Mouse (Mus musculus) monocyte, adult 2 months (primary cell): ENCODE results near the gene Kras.

Source experiments
- DNase-seq, 2 experiments: peaks; one replicate each; pipeline ENCODE4 v3.0.0; 2022; ENCODE audit warnings: low spot score in 2 of 2, low read depth in 1 of 2

Gene Kras

DNA sequence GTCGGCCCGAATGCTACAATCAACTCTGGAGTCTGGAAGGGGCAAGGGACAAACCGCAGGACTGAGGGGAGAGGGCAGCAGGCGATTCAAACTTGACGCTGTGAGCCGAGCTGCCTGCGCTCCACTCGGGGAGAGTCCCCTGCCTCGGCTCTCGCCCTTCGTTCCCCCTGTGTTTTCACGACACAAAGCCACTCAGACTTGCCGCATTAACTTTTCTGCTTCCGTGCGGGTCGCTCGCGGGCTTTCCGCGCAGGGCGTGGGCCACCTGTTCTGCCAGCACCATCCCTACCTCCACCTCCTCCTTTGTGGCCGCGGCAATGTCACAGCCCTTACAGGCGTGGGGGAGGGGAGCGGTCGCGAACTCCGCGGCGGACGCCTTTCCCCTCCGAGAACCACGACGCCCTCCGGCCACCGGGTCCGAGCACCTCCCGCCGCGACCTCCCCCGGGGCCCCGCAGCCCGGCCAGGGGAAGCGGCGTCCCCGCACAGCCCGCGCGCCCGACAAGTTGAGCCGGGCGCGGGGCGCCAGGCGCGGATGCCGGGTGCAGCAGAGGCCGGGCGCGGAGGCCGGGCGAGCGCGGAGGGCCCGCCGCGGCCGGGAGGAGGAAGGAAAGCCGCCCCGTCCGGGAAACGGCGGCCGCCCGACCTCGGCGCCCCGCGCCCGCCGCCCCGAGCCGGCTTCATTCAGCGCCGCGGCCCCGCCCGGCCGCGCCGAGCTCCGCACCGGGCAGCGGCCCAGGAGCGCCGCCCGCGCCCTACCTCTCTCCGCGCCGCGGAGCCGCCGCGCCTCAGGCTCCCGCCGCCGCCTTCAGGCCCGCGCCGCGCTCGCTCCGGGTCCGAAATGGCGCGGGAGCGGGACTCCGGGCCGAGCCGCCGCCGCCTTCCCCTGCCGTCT, 501 bp downstream of the Kras start:
- DNase-seq: peak in 1 of 2 experiments; percentile 45

DNA sequence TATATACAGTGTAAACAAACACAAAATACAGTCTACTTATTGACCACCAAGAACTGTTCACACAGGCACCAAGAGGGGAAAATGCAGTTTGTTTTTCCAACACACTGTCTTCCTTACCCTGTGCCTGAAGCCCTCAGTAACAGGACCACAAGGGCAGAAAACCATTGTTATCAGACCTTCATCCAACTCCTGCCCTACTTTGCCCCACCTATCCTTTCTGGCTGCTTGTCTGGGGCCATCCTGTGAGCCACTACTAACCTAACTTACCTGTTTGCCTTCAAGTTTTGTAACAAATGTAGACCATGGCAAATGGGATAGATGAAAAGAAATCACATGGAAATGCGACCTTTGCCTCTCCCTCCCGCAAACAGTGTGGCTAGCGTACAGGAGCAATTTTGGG, 2.2 kb downstream of the Kras start:
- no peak for DNase-seq

DNA sequence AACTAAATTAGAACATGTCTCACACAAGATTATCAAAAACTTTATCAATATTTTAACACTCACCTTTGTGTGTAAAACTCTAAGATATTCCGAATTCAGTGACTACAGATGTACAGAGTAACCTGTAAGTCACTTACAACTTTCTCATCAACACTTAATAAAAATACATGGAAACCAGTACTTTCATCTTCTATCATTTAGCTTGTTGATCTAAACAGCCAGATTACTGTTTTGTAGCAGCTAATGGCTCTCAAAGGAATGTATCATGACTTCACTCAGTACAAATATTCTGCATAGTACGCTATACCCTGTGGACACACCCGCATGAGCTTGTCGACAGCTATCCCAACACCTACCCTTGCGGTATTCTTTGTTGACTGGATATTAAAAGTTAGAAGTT, 3.2 kb downstream of the Kras start:
- DNase-seq: no peak

DNA sequence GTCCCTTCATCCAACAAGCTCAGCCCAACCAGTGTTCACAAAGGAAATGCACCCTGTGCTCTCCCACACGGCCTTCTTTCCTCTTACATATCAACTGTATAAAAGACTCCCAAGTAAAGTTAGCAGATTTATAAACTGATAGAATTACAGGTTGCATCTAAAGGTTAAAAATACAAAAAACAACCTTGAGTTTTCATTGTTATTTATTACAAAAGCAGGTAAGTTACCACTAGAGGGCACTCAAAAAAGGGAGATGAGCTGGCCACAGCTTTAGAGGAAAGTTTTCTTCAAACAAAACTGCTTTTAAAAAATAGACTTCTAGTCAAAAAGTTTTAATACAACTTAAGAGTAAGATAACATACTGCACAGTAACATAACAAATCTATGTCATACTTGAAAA, 7.5 kb downstream of the Kras start:
- no peak for DNase-seq

DNA sequence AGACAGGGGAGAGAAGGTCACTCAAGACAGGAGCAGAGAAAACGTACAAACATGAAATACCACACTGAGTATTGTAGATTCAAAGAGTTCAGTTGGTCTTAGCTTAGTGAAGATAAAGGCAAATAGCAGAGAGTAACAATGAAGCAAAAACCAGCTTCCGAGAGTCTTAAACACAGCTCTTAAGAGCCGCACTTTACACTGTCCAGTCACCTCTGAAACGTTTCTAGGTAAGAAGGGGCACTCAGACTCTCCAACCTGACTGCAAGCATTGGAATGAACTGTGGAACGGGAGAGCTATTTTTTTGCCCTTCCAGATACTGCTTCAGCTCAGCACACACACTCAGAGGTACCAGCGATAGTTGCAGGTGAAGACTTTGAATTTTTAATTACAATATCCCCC, 9.8 kb downstream of the Kras start:
- DNase-seq: no peak

DNA sequence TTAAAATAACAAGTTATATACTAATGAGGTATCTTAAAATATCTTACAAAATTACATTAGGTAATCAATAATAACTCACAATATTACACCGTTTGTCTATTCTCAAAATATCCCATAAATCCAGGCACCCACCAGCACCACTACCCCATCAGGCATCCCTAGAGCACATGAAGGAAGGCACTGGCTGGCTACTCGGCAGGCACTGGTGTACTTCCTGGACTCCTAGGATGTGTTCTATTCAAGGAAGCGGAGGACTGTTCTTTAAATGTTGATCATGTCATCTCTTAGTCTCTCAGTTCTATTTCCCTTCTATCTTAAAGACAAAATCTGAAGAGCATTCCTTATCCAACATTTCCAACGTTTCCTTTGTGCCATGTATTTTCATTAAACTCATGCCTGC, 12.9 kb downstream of the Kras start:
- DNase-seq: no peak

DNA sequence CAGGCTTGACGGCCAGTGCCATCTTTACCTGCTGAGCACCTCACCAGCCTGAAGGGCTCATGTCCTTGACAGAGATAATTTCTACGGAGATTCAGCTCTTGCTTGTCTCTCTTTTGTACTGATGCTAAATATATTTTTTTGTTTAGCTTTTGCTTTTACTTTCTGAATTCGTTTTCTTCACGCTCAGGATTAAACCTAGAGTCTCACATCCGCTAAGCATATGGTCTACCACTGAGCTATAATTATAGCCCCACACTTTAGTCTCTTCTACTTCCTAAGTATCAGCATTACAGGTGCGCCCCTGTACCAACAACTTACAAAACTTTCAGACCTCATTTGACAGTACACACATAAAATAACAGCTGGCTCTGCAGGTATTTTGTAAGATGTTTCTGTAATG, 14.7 kb downstream of the Kras start:
- DNase-seq: no peak

DNA sequence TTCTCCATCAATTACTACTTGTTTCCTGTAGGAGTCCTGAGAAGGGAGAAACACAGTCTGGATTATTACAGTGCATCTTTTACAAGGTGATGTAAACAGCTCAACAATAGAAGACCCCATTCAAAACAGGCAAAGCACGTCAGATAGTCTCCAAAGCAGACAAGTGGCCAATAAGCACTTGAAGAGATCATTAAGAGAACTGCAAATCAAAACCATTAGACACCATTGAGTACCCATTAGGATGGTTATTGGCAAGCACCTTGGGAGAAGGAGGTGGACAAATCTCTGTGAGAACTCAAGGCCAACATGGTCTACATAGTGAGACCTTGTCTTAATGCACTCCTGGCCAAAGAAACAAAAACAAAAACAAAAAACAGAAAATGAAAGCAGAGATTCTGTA, 15.6 kb downstream of the Kras start:
- no peak for DNase-seq

DNA sequence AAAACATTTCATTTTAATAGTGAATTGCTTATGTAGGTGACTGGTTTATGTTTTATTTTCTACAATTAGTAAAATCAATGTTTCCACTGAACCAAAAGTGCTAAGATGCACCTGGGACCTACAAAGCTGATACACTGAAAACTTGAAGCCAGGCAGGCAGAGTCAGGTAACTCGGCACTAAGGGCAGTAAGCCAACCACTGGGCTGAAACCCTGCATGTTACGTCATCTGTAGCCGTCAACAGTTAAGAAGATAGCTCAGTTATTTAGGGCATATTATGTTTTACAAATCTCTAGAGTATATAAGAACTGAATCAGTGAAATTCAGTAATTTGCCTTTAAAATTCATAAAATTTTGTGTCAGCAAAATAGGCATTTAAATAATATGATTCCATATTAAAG, 23.7 kb downstream of the Kras start:
- no peak for DNase-seq

DNA sequence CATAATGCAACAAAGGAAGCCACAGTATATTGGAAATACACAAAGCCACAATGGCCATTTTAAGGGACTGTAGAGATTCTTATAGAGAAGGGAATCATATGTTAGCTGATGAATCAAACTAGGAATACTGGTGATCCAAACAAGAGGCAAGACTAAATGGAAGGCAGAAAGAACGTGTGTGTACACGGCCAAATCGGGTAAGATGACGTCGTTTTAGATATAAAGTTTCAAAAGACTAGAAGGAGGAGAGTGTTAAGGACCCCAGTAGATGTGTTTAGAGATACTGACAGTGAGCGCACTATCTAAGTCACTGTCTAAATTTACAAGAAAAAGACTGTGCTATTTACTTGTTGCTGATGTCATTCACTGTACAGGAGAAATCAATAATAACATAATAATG, 25.8 kb downstream of the Kras start:
- no peak for DNase-seq

DNA sequence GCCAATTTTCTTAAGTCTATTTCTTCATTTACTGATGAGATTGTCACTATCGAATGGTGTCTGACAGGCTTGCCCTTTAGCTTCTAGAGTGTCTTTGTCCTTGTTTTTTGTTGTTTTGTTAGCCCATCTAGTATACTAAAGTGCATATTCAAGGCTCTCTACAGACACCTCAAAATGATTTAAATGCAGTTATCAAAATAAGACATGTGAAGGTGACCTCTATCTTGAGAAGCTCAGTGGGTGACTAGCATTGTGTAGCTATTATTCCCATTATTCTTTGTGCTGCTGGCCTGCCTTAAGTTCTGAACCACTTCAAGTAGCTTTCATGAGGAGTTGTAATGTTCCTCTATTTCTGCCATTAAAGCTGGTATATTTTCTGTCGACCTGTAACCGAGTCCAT, 34.2 kb downstream of the Kras start:
- DNase-seq: no peak

DNA sequence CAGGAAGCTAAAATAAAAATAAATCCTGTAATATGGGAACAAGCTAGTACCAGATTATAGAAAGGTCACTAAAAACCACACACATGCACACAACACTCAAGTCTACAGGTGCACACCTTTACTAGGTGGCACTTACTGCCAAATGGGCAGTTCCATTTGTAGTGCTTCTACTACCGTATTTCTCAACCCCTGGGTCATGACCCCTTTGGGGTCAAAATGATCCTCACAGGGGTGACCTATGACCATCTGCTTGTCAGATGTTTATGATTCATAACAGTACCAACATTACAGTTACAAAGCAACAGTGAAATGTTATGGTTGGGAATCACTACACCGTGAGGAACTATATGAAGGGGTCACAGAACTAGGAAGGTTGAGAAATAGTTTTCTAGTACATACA, 36.1 kb downstream of the Kras start:
- no peak for DNase-seq

DNA sequence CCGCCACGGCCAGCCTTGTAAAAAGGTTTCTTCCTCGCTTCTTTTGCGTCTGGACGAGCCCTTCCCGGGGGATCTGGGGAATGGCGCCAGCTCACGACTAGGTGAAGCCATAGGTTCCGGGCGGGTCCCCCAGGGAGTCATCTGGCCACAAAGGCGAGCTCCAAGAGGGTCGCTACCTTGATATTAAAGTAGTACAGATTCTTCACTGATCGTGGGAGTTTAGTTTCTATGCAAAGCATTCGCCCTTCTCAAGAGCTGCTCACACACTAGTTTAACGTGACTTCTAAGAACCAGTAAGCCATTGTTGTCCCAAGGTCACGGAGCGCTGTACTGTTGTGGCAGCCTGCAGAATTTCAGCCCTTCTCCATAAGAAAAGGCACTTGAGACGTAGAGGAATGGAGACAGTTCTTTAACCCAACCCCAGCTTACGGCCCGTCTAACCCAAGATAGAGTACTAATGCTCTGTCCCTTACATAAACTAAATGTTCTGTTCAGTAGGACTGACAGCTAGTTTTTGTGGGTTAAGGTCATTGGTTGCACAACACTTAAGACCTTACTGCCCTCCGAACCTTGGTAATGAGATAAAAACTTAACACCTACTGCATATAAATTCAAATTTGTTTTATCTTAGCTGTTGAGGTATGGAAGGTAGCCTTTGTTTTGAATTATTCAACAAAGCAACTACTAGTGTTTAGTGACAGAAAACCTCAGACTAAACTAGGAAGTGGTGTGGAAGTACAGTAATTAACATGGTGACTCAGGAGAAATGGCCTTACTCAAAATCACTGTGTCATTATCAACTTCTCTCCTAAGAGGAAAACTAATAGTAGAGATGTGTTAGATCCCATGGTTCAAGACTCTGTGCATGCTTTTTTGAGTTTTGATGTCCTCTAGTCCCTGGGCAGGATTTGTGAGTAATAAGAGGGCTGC, 38.4 kb downstream of the Kras start:
- no peak for DNase-seq

DNA sequence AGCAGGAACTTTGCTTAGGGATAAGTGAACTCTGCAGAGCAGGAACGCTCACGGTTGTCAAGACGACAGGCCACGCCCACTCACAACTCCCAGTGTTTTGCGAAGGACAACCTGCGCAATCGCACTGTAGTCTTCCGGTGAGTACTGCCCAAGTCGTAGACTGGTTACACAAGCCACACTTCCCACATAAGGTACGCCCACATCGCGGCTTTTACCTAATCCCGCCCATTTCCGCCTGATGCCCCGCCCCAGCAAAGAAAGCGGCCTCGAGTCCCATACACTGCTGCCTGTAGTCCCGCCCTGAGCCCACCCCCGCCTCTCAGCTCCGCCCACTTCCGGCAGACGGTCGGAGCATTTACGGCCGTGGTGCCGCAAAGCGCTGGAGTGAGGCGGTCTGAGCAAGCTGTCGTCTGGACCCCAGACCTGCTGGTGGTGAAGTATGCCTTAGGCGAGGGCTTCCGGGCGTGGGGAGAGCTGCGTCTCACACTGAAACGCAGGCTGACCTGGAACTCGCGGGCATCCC, 39.2 kb downstream of the Kras start, which contains the start of the genes Casc1 and Etfrf1:
Gene Casc1, minus strand, starts transcription at position 190 of the 523 bp plus-strand sequence.
Gene Etfrf1, plus strand, starts transcription at position 319 of the 523 bp plus-strand sequence.
- peak; percentile 97 for DNase-seq

DNA sequence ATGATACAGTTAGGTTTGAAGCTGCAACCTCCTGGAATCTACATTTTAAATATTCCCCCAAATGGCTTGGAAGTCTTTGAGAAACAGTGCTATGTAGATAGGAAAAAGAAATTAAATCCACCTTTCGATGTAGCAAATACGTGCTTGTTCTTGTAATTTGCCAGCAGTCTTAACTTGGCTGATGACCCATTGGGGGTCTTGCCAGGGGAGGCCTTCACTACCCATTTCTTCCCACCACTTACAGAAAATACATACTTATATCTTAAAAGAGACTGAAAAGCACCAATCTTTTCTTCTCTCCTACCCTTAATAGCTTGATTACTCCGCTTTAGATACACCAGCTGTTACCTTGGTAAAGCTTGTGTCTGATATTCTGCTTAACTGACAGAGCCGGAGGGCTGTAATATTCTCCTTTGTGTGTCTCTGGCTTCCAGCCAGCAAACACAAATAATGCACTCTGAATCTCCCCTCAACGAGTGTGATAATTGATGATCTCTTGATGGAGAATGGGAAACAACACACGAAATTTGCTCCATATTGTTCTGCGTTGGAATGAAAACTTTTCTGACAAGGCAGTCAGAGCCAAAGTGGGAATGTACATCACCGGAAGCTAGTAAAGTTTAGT, 39.9 kb downstream of the Kras start:
- no peak for DNase-seq

DNA sequence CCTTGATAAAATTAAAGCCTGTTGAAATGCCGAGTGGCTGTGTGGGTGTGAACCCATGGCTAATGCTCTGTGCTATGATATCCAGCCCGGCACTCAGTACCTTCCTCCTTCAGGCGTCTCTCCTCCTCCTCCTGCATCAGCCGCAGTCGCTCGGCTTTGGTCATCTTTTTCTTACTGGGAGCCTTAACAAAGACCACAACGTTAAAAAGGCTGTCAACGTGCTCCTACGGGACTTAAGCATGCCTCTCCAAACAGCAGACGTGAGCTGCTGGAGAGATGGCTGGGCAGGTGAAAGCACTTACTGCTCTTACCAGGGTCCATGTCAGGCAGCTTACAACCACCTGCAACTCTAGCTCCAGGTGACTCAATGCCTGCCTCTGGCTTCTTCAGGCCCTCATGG, 44.9 kb downstream of the Kras start:
- DNase-seq: no peak

DNA sequence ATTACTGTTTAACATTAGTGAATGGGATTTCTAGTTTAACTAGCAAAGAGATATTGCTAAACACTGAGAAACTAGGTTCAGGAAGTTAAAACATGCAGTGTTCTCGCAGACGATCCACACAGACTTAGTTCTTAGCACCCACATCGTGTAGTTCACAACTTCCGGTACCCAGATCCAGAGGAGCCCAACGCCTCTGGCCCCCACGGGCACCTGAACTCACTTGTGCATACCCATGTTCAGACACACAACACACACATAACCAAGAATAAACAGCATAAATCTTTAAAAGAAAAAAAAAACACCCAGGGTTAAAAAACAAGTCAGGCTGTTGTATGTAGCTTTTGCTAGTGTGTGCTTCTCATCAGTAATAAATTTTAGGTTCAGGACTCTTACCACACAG, 45.6 kb downstream of the Kras start:
- DNase-seq: no peak

DNA sequence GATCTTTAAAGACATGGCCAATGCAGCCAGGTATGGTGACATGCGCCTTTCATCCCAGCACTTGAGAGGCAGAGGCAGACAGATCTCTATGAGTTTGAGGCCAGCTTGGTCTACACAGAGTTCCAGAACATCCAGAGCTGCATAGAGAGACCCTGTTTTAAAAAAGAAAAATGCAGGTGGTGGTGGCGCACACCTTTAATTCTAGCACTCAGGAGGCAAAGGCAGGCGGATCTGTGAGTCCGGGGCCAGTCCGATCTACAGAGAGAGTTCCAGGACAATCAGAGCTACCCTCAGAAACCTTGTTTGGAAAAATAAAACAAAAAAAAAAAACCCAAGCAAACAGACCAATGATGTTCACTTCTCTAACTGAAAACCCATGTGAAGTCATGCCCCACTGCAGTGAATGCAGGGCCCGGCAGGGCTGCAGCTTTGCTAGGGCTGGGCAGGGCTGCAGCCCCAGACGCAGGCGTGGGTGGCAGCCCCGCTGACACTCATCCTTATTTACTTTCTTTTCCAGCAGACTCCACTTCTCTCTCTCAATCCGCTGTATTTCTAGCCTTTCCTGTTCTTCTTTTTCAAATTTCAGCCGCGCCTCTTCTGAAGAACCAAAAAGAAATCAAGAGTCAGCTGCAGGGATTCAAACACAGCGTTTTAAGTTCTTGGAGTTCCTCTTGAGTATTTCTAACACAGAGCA, 47.5 kb downstream of the Kras start:
- DNase-seq: no peak

DNA sequence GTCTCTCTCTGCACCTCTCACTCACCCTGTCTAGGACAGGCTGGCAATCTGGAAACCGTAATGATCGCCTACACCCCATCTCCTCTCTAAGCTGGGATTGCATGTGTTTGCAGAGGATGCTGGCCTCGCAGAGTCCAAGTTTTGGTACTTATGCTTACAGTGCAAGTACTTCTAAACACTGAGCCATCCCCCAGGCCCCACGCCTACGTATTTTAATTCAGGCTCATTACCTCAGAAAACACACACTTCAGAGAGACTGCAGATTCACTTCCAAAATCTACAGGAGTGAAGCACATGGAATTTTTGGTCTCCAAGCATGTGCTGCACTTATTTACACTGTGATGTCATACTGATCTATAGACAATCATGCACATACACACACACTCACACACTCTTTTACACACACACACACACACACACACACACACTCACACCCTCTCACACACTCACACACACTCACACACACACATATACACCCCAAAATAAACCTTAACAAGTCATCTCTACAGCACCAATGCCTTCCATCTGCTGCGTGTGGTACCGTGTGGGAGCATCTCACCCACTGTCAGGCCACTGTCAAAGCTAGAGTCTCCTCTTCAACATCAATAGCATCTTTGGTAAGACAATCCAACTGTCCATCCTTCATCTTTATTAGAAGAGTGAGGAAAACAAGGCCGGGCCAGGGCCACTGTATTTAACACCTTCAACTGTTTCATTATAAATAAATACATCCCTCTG, 51.9 kb downstream of the Kras start:
- DNase-seq: no peak

DNA sequence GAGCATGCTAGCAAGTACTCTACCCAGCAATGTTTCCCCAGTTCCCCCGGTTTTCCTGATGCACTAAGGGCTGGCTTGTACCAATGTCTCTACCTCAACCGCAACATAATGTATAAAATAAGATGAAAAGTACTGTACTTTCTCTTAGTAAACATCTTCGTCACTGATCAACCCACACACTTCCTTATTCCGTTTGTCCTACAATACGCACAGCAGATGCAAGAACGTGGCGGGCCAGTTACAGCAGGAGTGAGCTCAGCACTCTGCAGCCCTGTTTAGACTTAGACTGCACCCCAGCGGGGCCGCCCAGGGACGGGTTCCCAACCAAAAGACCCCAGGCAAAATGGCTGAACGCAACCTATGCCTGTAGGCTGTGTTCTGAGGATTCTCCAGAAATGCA, 56.6 kb downstream of the Kras start:
- no peak for DNase-seq
